Mouse (Mus musculus): ENCODE measurements at regions not wholly inside any gene's neighbourhood (a gene's known extent, or its start where the extent isn't known, plus 50 kb on each side); places are given as distances from the start of the nearest gene placed in this dataset.
A peak's percentile ranks its signal among the peaks of the same experiment; 100 is the strongest.

DNA sequence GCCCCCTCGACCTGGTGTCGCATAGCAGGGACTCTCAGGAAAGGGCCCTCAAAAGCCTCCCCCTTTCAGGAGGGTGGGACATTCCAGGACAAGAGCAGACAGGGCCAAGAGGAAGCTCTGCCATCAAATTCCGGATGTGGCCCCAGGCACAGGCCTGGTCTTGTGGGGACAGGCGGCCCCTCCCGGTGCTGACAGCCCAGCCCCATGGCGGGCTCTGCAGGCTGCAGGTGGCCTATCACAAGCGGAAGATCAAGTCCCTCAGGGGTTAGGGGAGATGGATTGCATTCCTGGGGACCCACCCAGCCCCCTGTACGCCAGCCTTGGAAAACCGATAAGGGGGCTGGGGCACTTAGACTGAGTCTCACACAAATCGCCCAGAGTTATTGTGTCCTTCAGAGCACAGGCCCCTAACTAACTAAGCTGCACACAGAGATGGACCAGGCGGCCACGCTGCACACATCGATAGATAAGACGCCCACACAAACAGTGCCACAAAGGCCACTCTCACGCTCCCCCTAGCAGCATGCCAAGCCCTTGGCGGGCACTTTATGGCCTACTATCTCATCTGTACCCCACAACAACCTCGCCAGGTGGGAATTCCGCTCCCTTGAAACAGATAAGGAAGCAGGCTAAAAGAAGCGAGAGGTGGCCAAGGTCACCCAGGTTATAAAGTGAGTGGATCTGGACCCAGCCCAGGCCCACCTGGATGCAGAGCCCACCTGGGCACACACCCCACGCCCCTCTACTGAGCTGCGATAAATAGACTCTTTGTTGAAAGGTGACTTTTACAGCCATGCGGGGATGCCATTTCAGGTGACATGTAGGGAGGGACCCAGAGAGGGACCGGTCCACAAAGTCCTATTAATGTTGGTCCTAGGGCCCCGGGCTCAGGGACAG lies 55.5 kb downstream of the Gm5294 start:
- DNase-seq, result no peak

DNA sequence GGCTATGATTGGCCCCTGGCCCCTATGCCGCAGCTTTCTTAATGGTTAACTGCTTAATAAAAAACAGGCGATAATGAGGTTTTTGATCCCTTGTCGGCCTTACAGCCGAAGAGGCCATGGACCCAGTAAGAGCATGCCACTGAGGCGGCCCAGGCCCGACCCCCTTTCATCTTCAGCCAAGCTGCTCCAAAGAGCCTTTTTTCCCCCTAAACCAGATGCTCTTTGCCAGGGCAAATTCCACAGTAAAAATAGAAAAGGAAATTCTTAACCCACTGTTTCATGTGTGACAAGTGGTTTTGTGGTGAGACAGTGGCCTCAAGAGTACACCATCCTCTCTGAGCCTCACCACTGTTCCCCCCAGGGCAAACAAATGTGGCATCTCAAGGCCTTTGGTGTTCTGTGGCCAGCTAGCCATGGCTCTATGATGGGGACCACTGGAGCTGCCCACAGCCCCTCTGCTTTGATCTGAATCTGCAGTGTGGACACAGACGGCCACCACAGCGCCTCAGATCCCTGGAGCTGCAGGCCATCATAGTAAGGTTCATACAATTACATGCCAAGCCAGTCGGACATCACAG lies 61.9 kb downstream of the Gm5294 start:
- DNase-seq, result no peak

DNA sequence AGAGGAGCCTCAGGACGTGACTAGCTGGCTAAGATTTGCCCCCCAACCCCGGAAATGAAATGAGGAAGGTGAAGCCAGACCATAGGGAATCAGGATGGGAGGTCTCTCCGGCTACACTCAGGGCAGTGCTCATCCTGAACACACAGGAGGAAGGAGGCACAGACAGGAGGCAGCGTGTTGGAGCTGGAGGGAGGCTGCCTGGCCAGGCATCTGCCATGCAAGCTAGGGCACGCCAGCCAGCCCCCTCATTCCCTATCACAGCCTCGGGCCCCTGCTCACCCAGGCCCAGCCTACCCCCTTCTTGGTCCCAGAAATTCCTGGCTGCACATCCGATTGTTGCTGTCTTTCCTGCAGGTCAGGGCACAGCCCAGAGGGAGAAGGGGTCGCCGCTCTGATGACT lies 63.7 kb downstream of the Gm5294 start:
- DNase-seq, result no peak

DNA sequence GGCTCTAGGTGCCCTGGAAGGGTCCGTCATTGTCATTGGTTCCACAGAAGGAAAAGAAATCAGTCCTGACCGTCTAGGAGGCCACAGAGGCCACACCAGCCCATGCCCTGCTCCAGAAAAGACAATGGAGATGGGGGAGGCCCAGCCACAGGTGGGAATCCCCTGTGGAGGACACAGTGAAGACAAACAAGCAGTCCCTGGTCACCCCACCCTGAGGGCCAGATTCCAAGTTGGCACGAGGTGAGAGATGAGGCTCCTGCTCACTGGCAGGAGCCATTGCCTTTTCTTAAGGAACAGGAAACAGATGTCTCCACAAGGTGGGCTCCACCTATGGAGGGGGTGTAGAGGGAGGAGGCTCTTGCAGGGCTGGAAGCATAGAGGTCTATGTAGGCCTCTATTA lies 66.0 kb downstream of the Gm5294 start:
- DNase-seq, result no peak

DNA sequence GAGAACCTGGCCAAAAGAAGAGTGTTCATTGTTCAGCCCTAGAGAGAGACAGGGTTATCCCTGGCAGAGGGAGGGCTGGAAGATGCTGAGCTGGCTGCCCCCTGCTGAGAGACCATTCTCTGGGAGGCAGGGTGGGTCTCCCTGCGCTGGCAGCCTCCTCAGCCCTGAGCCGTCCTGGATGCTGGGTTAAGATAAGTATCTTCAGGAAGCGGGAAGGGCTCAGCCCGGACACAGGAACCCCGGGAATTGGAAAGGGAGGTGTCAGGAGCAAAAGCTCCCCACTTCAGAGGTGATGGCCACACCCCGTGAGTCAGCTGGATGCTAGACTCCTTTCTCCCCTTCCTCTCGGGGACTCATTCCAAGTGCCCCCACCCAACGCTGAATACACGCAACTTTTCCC lies 68.9 kb downstream of the Gm5294 start:
- DNase-seq, result peak; percentile 21

DNA sequence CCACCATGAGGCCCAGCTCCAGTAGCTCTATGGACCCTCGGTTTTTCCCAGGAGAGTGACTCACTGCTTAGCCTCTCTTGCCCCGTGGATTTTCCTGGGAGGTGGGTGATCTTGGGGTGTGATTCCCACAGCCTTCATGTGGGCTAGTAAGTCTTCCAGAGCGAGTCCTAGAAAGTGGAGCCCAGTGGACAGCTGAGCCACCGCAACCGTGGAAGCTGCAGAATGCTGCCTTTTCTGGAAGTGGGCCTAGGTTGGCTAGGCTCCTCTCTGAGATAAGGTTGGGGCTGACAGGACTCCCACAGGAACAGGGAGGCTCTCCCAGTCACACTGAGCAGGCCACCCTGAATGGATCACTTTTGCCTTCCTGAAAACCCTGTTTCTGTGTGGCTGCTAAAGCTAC lies 69.9 kb downstream of the Gm5294 start:
- no peak for DNase-seq

DNA sequence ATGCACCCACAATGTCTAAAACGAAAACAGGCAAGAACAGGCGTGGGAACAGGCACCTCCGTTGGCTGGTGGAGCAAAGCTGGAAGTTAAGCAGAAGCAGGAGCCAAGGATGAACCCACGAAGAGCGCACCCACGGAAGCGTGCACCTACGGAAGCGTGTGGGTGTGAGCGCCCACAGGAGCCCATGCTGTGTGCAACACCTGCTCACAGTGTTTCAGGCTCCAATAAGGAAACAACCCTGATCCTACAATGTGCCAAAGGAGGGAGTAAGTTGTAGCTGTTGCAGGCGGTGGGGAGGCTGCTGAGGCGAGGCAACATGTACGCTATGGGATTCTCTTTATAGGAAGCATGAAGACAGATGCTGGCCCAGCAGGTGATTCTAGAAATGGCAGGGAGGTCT lies 74.6 kb downstream of the Gm5294 start:
- DNase-seq, result no peak

DNA sequence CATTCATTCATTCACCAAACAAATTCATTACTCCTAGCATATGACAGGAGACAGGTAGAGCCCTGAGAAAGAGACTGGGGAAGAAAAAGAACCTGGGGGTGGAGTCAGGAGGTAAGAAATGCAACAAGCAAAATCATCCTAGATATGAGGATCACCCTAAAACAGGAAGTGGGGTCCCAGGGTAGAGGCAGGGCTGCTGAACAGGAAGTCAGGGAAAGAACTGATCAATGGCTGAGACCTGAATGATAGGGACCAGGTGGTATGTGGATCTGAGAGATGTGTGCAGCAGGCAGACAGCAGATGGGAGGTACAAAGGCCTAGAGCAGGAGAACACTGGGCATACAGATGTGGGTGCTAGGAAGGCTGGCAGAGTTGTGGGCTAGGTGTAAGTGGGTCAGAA lies 77.4 kb downstream of the Gm5294 start:
- no peak for DNase-seq

DNA sequence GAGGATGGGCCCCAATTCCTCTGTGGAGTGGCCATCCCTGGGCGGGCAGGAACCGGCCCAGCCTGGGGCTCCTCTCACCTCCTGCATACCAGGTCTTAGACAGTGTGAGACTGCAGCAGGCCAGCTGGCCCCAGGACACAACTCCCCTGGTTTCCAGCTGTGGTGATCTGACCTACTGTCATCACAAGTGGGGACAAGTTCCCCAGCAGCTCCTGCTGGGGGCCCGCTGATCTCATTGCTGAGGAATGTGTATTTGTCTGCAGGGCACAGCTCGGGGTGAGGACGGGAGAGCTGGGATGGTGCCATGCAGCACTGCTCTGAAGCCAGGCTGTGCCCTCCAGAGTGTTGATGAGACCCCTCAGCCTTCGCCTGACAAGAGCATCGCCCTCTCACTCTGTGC lies 78.6 kb downstream of the Gm5294 start:
- no peak for DNase-seq

DNA sequence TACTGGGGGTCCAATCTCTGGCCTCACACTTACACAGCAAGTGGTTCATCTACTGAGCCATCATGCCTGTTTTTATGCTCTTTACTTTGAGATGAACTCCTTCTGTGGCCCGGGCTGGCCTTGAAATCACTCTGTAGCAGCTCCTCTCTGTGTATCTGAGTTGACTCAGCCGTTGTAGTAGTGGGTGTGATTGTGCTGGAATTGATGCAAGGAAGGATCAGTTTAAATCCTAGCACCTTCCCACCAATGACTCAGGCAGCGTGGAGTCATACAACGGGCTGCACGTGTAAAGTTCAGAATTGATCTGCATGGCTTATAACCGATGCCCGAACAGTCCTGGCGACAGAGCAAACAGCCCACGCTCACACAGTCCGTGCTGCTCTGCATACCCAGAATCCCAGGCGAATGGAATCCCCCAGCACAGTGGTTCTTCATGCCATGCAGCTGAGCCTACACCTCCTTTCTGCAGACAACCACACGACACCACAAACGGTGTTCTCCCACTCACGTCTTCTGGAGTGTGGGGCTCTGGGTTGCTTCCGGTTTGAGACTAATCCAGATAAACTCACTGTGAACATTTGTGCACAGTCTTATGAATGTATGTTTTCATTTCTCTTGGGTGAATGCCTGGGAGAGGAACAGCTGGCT lies 81.2 kb downstream of the Gm5294 start:
- DNase-seq, result no peak

DNA sequence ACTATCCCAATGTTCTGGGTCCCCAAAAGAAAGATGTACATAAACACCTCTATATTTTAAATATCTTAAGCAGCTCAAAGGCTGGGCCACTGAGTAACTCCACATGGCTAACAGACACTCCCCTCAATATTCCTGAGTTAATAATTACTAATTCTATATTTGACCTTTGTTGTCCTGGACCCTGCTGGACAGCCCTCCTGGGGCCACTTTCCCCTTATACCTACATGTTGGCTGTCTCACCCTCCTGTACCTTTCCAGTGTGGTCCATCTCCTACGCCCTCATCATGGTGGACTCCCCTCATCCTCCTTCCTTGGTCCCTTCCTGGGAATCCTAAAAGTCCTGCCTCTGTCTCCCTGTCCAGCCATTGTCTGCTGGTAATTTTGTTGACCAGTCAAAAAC lies 82.4 kb downstream of the Gm5294 start:
- no peak for DNase-seq

DNA sequence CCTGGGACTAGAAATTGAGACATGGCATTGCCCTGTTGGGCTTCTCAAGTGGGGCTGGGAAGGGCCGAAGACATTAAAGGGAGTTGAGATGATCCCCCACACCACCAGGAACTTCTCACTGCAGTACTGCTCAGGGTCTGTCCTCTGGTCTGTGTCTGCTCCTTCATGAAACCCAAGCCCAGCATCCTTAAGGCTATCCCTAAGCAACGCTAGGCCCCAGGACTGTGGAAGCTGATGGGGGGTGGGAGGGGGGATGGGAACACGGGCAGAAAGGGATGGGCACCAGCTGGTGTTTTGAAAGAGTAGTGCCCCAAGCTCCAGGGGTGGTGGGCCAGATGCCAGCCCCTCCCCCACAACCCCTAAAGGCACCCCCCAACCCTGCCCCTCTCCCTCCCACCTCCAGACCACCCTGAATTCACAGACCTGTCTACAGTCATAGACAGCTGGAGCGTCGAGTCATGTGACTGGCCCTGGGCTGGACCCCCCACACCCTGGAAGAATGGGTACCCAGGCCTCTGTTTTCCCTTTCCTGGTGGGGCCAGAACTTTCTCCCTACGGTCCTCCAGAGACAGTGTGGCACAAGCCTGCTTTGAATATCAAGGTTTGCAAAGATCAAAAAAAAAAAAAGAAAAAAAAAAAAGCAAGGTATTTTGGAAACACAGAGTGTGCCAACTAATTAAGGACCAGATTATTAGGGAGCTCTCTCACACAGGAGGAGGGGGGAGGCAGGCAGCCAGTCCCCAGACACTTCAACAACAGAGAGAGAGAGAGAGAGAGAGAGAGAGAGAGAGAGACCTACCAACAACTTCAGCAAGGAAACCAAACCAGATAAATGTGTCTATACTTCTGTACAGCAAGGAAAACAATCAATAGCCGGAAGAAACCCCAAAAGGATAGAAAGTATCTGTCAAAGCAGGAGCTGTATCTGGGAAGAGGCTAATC lies 85.1 kb downstream of the Pdgfa start:
- no peak for DNase-seq

DNA sequence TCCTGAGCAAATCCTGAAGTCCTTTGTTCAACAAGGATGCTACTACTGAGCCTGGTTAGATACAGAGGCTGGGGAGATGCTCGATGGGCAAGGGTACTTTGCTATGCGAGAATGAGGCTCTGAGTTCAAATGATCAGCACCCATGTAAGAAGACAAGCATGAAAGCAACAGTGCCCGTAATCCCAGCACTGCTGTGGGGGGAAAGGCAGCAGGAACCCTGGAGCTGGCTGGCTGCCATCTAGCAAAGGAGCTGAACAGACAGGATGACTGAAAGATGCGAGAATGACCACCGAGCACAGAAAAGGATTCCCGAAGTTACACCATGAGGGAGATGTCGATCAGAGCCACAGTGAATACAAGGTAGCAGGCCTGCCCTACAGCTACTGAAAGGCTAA lies 84.5 kb downstream of the Pdgfa start:
- no peak for DNase-seq

DNA sequence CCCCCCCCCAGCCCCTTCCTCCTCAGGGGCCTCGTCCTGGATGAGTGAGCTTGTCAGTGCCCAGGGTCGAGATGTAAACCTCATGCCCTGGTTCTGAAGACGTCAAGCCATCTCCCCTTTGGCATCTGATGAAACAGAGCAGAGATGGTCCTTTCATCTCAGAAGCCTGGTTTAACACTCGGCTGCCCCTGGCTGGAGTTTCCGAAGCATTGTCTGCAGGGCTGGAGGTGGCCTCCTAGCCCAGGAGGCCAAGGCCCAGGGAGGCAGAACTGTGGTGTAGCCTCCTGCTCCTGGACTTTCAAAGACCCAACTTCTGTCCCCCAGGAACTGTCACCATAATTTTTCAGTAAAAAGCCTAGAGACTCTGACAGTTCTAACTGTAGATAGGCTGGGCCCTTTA lies 82.1 kb downstream of the Pdgfa start:
- no peak for DNase-seq

DNA sequence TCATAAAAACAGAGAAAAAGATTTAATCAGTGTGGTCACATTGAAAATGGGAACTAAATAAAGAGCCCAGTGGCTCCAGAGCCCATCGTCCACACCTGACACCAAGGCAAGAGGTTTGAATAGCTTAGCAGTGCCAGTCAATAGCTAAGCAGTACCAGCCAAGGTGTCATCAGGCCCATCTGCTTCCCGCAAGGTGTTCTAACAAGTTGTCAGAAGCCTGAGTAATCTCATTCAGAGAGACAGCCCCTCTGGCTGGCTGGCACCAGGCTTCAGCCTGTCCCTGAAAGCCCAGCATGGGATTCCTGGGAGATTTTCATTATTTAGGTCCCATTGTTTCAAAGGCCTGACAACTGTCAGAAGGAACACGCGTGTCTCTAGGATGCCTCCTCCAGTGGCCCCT lies 81.7 kb downstream of the Pdgfa start:
- DNase-seq, result no peak

DNA sequence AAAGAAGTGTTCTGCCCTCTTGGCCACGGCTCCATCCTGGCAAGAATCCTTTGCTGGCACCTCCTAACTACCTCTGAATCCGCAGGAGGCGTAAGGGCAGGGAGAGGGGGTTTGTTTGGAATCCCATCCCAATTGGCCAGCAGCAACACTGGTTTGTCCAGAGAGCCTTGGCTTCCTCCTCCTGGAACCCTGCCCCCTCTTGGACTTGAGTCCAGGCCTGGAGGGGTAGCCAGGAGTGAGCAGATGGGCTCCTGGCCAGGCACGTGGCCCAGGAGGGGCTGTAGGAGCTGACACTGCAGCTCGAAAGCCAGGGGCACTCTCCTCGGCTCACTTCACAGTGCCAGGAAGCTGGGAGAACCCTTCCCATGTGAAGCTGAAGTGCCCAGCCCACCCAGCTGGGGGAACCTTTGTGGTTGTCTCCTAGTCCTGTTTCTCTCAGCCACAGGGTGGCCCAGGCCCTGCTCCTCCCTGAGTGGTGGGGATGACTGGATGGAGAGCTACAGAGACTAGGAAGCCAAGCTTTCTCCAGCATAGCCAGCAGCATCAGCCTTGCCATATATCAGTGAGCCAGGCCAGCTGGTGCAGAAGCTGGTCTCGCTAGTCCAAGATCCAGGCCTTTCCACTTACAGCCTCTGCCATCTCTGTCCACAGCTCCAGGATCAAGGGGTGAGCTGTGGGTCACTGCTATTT lies 76.9 kb downstream of the Pdgfa start:
- peak; percentile 66 for DNase-seq

DNA sequence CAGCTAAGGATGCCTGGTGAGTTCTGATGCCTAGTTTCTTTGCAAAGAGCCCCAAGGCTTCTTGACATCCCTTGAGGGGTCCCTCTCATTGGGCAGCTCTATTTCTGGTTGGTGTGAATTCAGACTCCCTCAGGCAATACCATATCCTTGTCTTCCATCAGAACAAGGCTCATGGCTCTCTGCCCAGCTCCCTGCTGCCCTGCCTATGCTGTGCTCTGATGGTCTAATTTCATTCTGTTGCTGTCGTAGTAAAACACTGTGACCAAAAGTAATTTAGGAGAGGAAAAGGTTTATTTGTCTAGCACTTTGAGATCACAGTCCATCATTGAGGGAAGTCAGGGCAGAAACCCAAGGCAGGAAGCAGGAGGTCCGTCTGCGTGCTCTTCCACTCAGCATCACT lies 75.1 kb downstream of the Pdgfa start:
- DNase-seq, result no peak
